In genomic region chr5:76170522-76170921, GRCm38 (mm10) we compare ENCODE assay signal across 12 mouse cellular contexts.
"Had no signal": no experiment of that assay in that cellular context is flagged by ENCODE, and none has a peak within 500 bp of the region (broad histone marks: within the 10 kb centered on the region; RNA-seq: fewer than 3 reads in every experiment).

No protein-coding gene starts in this region.

- DNase-seq: kidney, adult 2 months; kidney, postnatal 14 days; layer of hippocampus, adult 9-11 months; layer of hippocampus, postnatal 36 days; lung, embryonic 14.5 days; lung, postnatal 10 days; lung, postnatal 4 days; midbrain, embryonic 14.5 days; right cerebral cortex, adult 18-20 months; right cerebral cortex, postnatal 25 days; thymus, adult 18-20 months; thymus, postnatal 14 days had no signal
